Mouse (Mus musculus) cerebellum, adult 2 months (tissue): ENCODE results near the gene Spsb3.

Source experiments
- CTCF ChIP-seq: fragments of 200-500 bp; IDR thresholded peaks from 2 replicates; pipeline ENCODE4 v1.5.1; 2011; ENCODE audit warnings: low read depth, mild to moderate bottlenecking, control low read depth, low read length, moderate library complexity, borderline replicate concordance; ENCODE audit not compliant: insufficient read depth
- POLR2A ChIP-seq: fragments of 200-500 bp; IDR thresholded peaks from 2 replicates; pipeline ENCODE4 v1.6.1; 2011; ENCODE audit warnings: low read length, control low read depth, borderline replicate concordance; ENCODE audit not compliant: insufficient read depth

GRCm38 (mm10) chr17:24884391-24884790 is 2.1 kb upstream of the Spsb3 start:
- TF ChIP-seq CTCF (no peak), POLR2A (no peak)
